Comparison of ENCODE assay signal across 18 mouse cellular contexts in the genomic region with DNA sequence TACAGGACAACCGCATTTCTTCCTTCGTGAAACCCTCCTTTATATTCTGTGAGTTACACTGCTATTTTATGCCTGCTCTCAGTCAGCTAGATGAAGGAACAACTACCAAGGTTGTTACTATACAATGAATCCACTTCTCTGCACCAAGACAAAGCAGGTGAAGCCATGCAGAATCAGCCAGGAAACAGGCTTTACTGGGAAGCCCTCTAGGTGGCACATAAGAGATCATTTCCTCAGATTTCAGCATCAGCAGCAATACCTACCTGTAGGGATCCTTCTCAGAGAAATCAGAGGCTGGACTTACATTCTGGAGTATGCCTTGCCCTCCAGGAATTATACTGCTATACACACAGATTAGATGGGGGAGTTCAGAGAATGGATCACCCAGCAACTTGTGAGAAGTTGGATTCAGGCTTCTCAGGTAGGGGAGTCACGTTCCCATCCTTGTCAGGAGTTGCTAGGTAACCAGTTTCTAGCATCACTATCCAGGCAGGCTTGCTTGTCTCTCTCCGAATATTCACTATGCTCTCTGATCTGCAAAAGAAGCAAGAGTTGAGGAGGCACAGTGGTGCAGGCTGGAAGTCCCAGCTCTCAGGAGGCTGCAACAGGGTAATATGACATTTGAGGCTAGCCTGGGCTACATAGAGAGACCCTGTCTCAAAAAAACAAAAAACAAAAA.
"Had no signal": no experiment of that assay in that cellular context is flagged by ENCODE, and none has a peak within 500 bp of the region (broad histone marks: within the 10 kb centered on the region; RNA-seq: fewer than 3 reads in every experiment).

No protein-coding gene starts in this region.

- DNase-seq: kidney, adult 11 months; kidney, adult 8-10 months; kidney, postnatal 10 days; kidney, postnatal 36 days; liver; lung, adult 18-20 months; lung, postnatal 10 days; lung, postnatal 36 days; thymus, adult 18-20 months; thymus, postnatal 4 days had no signal

- ATAC-seq: liver, embryonic 12.5 days had no signal

- H3K9me3 ChIP-seq: kidney, embryonic 15.5 days; limb, embryonic 10.5 days; limb, embryonic 13.5 days; liver, embryonic 12.5 days; liver, embryonic 15.5 days; lung, embryonic 15.5 days; megakaryocyte, embryonic 14.5 days; midbrain, embryonic 12.5 days had no signal

- H3K4me1 ChIP-seq: kidney, embryonic 15.5 days; limb, embryonic 13.5 days; liver, embryonic 12.5 days; liver, embryonic 15.5 days; lung, embryonic 15.5 days; megakaryocyte, embryonic 14.5 days; midbrain, embryonic 12.5 days had no signal

- H3K4me3 ChIP-seq: kidney, embryonic 15.5 days; limb, embryonic 10.5 days; limb, embryonic 13.5 days; liver, embryonic 12.5 days; liver, embryonic 15.5 days; lung, embryonic 15.5 days; megakaryocyte, embryonic 14.5 days; midbrain, embryonic 12.5 days had no signal

- H3K4me2 ChIP-seq: kidney, embryonic 15.5 days; limb, embryonic 13.5 days; liver, embryonic 12.5 days; liver, embryonic 15.5 days; lung, embryonic 15.5 days; midbrain, embryonic 12.5 days had no signal

- H3K9ac ChIP-seq: kidney, embryonic 15.5 days; limb, embryonic 13.5 days; liver, embryonic 12.5 days; liver, embryonic 15.5 days; lung, embryonic 15.5 days; midbrain, embryonic 12.5 days had no signal

- H3K36me3 ChIP-seq: kidney, embryonic 15.5 days; limb, embryonic 10.5 days; limb, embryonic 13.5 days; liver, embryonic 12.5 days; liver, embryonic 15.5 days; lung, embryonic 15.5 days; midbrain, embryonic 12.5 days had no signal

- H3K27ac ChIP-seq: kidney, embryonic 15.5 days; limb, embryonic 10.5 days; limb, embryonic 13.5 days; liver, embryonic 12.5 days; liver, embryonic 15.5 days; lung, embryonic 15.5 days; midbrain, embryonic 12.5 days had no signal

- H3K27me3 ChIP-seq: kidney, embryonic 15.5 days; limb, embryonic 13.5 days; liver, embryonic 12.5 days; liver, embryonic 15.5 days; lung, embryonic 15.5 days; midbrain, embryonic 12.5 days had no signal
